Mouse (Mus musculus) activated CD4-positive, CD25-positive, alpha-beta regulatory T cell, adult 4 months (primary cell): ENCODE measurements at regions not wholly inside any gene's neighbourhood (a gene's known extent, or its start where the extent isn't known, plus 50 kb on each side); places are given as distances from the start of the nearest gene placed in this dataset.

ENCODE experiments used
- ATAC-seq: one replicate; pipeline ENCODE4 v1.8.0; 2017

- ATAC-seq: no peak
These were observed 60.8 kb upstream of the Thy1 start for GRCm38 (mm10) chr9:43982359-43982889.

- no peak for ATAC-seq
These were observed 60.0 kb upstream of the Thy1 start for GRCm38 (mm10) chr9:43983220-43983619.

GRCm38 (mm10) chr9:43984181-43985062, 58.8 kb upstream of the Thy1 start:
- ATAC-seq: peak; percentile 24

GRCm38 (mm10) chr9:43987957-43988356, 55.2 kb upstream of the Thy1 start:
- ATAC-seq: peak; percentile 58

GRCm38 (mm10) chr9:43988981-43989860, 54.0 kb upstream of the Thy1 start:
- ATAC-seq: peak; percentile 15

GRCm38 (mm10) chr9:43990124-43990523, 53.1 kb upstream of the Thy1 start:
- ATAC-seq: no peak

- ATAC-seq: no peak
These were observed 49.8 kb upstream of the Thy1 start for GRCm38 (mm10) chr9:43993221-43993976.
